Mouse (Mus musculus): ENCODE measurements around the gene Gm4491.

The Gm4491 gene

GRCm38 (mm10) chr14:57115823-57116544 is at the start of gene Gm4491:
TSS of gene Gm4491 (minus strand) at chr14:57115883.
- peak; percentile 39 for DNase-seq (ENCODE audit: low read depth, low spot score)

- no peak for DNase-seq (ENCODE audit: low read depth, low spot score)
These were observed 46.1 kb upstream of the Gm4491 start for GRCm38 (mm10) chr14:57161833-57162232.

GRCm38 (mm10) chr14:57161201-57161600 is 45.5 kb upstream of the Gm4491 start:
- no peak for DNase-seq (ENCODE audit: low read depth, low spot score)

GRCm38 (mm10) chr14:57154916-57155315 is 39.2 kb upstream of the Gm4491 start:
- no peak for DNase-seq (ENCODE audit: low read depth, low spot score)

GRCm38 (mm10) chr14:57145741-57146140 is 30.1 kb upstream of the Gm4491 start:
- no peak for DNase-seq (ENCODE audit: low read depth, low spot score)

- no peak for DNase-seq (ENCODE audit: low read depth, low spot score)
These were observed 19.6 kb upstream of the Gm4491 start for GRCm38 (mm10) chr14:57135265-57135664.

GRCm38 (mm10) chr14:57133161-57133661 is 17.5 kb upstream of the Gm4491 start, which contains the start of gene Gjb6:
TSS of gene Gjb6 (minus strand) at chr14:57133611.
- DNase-seq (ENCODE audit: low read depth, low spot score) = no peak

- no peak for DNase-seq (ENCODE audit: low read depth, low spot score)
These were observed 11.7 kb upstream of the Gm4491 start for GRCm38 (mm10) chr14:57127383-57127782.

- DNase-seq (ENCODE audit: low read depth, low spot score) = no peak
These were observed 6.6 kb upstream of the Gm4491 start for GRCm38 (mm10) chr14:57122295-57122694.

- DNase-seq (ENCODE audit: low read depth, low spot score) = peak; percentile 59
These were observed 6.5 kb downstream of the Gm4491 start for GRCm38 (mm10) chr14:57109194-57109593.

- DNase-seq (ENCODE audit: low read depth, low spot score) = no peak
These were observed 7.8 kb downstream of the Gm4491 start for GRCm38 (mm10) chr14:57107916-57108315.

- DNase-seq (ENCODE audit: low read depth, low spot score) = no peak
These were observed 8.6 kb downstream of the Gm4491 start for GRCm38 (mm10) chr14:57107091-57107490.

- no peak for DNase-seq (ENCODE audit: low read depth, low spot score)
These were observed 10.0 kb downstream of the Gm4491 start for GRCm38 (mm10) chr14:57105721-57106120.

- DNase-seq (ENCODE audit: low read depth, low spot score) = no peak
These were observed 10.6 kb downstream of the Gm4491 start for GRCm38 (mm10) chr14:57105111-57105510.

GRCm38 (mm10) chr14:57104106-57105023 is 11.3 kb downstream of the Gm4491 start, which contains the start of gene Gjb2:
TSS of gene Gjb2 (minus strand) at chr14:57104702.
- no peak for DNase-seq (ENCODE audit: low read depth, low spot score)

GRCm38 (mm10) chr14:57103711-57104105 is 12.0 kb downstream of the Gm4491 start:
- no peak for DNase-seq (ENCODE audit: low read depth, low spot score)

GRCm38 (mm10) chr14:57103121-57103520 is 12.6 kb downstream of the Gm4491 start:
- DNase-seq (ENCODE audit: low read depth, low spot score) = no peak

GRCm38 (mm10) chr14:57101623-57102022 is 14.1 kb downstream of the Gm4491 start:
- no peak for DNase-seq (ENCODE audit: low read depth, low spot score)

GRCm38 (mm10) chr14:57095855-57096254 is 19.8 kb downstream of the Gm4491 start:
- no peak for DNase-seq (ENCODE audit: low read depth, low spot score)

- DNase-seq (ENCODE audit: low read depth, low spot score) = no peak
These were observed 22.7 kb downstream of the Gm4491 start for GRCm38 (mm10) chr14:57093029-57093428.

GRCm38 (mm10) chr14:57090001-57090400 is 25.7 kb downstream of the Gm4491 start:
- no peak for DNase-seq (ENCODE audit: low read depth, low spot score)

- no peak for DNase-seq (ENCODE audit: low read depth, low spot score)
These were observed 26.6 kb downstream of the Gm4491 start for GRCm38 (mm10) chr14:57089107-57089506.

All from embryo, embryonic 11.5 days (tissue).